Mouse (Mus musculus) right cerebral cortex, postnatal 36 days (tissue): ENCODE measurements around the gene Cfd.

Source experiments
- DNase-seq, 2 experiments: peaks; one replicate each; pipeline ENCODE4 v3.0.0; 2022; ENCODE audit warnings: low spot score in 2 of 2, mixed read lengths in 1 of 2

Gene Cfd

DNA sequence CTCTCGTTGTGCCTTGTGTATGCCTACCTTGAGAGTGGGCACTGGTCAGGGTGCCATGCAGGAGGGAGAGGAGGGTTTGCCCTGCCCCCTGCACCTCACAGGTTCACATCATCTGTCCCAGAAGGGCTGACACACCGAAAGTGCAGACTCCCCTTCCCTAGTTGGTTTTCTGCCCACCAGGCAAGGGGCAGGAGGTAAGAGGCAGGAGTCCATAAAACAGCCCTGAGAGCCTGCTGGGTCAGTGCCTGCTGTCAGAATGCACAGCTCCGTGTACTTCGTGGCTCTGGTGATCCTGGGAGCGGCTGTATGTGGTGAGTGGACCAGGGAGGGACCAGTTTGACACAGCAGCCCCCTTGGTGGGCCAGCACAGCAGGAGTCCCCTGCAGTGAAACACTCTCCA lies at the start of gene Cfd:
Cfd (plus strand) TSS at position 184 of the 400 bp plus-strand sequence.
- no peak for DNase-seq

DNA sequence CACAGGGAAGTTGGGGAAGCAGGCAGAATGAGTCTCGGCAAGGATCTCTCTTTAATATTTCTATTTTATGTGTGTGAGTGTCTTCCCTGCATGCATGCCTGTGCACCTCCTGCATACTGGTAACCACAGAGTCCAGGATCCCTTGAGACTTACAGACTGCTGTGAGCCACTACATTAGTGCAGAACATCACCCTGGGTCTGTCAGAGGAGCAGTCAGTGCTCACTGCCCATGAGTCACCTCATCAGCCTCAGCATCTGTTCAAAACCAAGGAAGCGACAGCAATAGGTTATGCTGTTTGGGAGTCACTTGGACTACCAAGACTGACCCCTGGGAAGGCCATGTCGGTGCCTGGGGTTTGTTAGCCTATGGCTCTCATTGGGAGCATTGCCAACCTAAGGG lies 48.3 kb upstream of the Cfd start:
- DNase-seq = no peak

DNA sequence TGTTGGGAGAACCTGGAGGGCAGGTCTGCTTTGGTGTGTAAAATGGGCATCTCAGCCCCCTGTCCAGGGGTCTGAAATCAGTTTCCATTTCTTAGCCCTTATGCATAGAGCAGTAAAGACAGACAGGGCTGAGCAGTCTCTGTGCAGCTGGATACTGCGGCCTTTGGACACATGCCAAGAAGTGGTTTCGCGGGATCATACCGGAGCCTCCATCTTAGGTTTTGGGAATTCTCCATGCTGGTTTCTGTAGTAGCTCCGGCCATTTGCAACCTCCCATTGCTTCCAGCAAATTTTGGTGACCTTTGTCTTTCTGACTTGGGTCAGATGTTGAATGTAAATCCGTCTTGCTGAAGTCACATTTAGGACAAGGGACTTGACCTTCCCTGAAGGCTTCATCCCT lies 47.2 kb upstream of the Cfd start:
- DNase-seq = no peak

DNA sequence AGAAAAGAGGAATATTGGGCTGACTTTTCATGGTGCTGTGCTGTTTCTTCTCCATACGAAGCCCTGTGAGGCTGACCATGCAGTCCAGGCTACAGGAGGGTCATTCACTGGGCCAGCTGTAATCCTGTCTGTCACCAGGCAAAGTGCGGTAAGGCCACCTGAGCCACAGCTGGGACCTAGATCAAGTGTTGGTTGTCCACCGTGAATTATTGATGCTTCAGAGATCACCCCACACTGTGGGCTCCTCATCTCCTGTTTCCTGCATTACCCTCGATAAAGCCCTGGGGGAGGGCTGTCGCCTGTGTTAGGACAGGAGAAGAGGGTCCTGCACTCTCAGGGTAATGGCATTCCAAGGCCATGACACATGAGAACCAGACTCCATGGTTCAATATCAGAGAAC lies 44.1 kb upstream of the Cfd start:
- DNase-seq = no peak

DNA sequence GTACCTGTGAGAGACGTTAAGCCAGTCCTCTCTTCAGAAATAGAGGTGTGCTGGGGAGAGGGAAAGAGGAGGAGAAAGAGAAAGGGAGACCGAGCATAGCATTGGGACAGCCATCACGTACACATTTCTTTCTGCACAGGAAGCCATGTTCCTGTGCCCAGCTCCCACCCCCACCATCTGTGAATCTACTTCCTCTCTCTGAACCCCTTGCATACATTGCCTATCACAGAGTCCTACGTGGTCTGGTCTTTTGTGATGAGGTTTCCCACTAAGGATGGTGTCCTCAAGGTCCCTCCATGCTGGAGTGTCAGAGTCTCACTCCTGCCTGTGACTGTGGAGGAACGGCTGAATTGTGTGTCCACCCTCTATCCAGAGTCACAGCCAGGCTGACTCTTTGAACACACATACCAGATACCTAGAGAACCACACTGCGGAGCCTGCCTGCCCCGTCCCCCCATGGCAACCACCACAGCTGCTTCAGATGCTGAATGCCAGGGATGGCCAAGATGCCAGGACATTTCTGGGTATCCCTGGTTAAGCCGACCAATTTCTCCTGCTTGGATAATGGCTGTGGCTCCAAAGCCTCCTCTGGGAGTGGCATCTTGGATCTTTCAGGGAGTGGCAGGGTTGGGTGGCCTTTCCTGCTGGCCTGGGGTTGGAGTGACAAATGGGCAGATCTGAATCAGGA lies 40.6 kb upstream of the Cfd start:
- DNase-seq = no peak

DNA sequence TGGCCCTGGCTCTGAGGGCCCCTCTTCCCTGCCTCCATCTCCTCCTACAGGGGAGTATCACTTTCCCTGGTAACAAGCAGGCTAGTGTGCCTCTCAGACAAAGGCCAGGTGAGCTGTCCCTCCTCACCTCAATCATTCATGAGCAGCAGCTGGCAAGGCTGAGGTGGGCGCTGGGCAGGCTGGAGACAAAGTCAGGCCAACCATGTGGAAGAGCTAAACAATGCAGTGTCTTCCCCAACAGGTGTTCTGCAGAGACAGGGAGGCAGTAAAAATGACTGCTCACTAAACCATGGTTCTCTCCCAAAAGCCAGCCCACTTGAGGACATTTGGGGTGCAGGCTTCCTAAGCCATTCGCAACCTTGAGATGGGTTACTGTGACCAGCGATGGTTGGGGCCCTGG lies 39.0 kb upstream of the Cfd start:
- DNase-seq = no peak

DNA sequence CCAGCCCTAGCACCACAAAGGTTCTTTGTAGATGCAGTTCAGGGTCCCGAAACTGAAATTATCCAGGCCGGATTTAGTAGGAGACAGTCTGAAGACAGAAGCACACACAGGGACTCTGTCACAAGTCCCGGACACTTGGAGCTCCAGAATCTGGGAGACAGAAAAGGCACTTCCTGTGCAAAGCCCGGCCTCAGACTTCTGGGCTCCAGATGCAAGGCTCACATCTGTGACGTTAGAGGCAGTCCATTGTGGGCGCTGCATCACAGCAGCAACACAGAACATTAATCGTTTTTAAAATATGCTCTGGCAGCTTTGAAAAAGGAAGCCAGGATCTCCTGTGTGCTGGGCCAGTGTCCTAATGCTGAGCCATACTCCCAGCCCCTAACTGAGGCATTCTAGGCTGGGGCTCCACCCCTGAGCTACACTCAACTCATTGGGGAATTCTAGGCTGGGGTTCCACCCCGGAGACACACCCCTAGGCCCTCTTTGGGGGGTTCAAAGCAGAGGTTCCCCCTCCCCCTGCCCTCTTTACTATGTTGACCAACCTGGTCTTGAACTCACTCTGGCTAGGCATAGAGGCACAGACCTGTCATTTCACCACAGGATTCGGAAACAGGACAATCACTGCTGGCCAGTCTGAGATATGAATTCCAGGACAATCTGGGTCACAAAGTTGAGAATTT lies 38.4 kb upstream of the Cfd start:
- DNase-seq = no peak

DNA sequence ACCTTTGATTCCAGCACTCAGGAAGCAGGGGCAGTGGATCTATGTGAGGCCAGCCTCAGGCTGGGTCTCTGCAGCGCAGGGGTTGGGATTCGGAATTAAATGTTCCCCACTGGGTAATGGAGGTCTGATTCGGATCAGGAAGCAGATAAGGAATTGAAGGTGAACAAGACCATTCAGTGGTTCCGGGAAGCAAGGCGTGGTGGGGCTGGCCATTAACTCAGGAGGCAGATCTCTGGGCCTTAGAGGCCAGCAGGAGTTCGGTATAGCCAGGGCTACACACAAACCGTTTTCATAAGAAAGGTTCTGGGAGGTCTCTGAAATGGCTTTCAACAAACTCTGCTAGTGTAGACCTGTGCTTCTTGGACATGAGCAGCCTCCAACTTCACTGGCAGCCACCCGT lies 37.8 kb upstream of the Cfd start:
- DNase-seq = no peak

DNA sequence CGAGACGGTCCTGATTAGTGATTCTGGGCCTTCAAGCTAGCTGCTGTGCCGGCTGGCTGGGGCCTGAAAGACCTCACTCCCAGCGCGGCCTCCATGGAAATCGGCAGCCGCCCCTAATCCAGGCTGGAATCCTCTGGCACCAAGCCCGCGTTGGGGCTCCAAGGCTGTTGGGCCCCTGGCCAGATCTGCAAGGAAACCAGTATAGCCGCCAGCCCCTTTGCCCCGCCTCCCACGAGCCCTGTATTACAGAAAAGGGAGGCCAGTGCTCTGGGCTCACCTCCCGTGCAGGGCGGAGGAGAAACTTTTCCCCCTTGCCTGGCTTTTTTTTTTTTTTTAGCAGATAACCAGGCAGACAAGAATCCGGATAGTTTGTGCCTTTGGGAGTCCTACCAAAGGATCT lies 37.3 kb upstream of the Cfd start:
- DNase-seq = peak; percentile 67 to 72

DNA sequence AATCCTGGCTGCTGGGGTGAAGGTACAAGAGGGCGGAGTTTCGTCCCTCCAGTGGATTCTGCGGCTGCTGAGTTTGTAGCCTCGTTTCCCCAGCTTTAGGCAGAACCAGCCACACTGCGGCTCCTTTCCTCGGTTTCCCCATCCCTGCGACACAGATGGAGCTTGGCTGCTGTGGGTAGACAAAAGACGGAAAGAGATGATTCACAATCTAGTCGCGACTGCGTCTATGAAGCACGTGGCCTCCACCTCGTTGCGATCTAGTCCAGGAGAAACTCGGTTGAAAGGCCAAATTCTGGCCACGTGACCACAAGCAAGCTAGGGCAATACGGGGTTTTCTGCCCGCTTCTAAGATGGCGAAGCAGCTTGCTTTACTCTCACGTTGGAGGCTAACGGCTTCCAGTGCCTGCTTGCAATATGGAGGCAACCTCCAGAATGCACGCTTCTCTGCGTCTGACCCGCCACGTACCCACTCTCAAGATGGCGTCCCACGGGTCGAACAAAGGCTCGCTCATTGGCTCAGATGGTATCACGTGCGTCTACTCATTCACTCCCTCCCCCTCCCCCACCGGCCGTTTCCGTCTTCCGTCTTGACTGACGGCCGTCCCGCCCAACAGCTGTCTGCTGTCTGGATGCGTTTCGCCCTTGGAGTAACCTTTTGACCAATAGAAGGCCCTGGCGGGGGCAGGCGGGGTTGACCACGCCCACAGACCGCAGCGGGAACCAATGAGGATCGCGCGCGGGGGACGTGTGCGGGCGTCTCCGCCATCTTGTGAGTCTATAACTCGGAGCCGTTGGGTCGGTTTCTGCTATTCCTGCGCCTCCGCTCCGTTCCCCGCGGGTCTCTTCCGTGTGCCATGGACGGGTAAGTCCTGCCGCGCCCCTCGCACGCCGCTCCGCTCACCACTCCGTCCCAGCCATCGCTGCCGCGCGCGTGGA lies 36.5 kb upstream of the Cfd start, which contains the start of gene Ptbp1:
Ptbp1 (plus strand) TSS at position 568 of the 936 bp plus-strand sequence.
- DNase-seq = peak; percentile 100

DNA sequence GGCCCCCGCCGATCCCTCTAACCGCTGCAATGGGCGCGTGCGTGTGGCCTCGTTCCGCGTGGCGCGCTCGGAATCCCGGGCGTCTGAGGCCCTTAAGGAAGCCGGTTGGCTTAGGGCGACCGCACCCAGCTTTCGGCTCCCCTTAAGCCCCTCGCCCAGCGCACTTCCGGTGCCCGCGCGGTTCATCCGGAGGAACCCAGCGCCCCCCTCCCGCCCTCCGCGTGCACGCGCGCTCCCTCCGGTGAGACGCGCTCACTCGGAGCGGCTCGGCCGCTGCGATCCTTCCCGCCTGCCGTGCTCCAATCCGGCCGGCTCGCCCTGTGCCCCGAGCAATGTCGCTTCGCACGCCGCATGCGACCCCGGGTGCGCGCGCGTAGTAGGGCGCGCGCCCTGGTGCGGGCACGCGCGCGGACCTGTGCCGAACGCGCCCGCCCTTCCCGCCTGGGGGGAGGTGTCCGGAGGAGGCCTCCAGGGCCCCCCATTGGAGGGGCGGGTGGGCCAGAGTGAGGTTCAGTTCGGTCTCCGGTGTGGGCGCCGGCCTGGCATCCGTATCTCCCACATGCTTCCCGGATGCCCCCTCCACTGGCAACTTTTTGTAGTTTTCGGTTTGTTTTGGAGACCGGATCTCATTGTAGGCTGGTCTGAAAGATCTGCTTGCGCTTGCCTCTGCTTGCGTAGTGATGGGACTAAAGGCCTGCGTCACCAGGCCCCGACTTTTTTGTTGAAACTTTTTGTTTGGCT lies 35.7 kb upstream of the Cfd start:
- no peak for DNase-seq

DNA sequence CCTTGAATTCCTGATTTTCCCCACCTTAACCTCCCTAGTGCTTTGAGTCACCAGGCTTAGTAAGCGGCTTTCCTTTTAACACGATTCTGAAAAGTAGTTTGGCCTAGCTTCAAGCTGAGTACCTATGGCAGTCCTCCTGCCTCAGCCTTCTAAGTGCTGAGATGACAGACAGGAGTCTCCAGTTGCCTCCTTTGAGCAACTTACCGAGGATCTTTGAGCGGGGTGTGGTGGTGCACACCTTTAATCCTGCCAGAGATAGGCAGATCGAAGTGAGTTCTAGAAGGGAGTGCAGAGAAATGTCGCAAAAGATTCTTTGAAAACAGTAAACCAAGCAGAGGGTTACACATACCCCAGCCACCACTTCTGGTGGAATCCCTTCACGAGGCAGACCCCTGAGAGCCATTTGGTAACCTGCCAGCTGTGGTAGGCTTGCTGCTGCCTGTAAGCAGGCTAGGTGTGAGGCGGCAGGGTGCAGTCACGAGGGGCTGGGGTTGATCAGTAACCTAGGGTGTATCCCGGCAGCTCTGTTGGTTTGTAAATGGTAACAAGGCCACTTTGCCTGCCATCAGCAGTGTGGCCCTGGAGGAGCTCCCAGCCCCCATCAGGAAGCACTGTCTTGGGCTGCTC lies 35.0 kb upstream of the Cfd start:
- DNase-seq = no peak

DNA sequence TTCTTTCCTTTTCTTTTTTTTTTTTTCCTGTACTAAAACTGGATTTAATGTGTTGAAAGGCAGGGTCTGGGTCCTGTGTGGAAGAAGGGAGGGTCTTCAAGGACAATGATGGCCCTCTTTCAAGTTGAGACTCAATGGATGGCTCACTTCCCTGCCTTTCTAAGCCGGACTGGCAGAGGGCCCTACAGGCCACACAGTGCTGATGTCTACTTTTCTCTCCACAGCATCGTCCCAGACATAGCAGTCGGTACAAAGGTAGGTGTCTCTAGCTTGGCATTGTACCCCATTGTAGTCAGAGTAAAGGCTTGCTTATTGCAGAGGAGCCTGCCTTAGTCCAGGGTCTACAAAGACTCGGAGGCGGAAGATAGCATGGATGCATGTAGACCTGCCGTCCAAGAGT lies 34.4 kb upstream of the Cfd start:
- DNase-seq = no peak

DNA sequence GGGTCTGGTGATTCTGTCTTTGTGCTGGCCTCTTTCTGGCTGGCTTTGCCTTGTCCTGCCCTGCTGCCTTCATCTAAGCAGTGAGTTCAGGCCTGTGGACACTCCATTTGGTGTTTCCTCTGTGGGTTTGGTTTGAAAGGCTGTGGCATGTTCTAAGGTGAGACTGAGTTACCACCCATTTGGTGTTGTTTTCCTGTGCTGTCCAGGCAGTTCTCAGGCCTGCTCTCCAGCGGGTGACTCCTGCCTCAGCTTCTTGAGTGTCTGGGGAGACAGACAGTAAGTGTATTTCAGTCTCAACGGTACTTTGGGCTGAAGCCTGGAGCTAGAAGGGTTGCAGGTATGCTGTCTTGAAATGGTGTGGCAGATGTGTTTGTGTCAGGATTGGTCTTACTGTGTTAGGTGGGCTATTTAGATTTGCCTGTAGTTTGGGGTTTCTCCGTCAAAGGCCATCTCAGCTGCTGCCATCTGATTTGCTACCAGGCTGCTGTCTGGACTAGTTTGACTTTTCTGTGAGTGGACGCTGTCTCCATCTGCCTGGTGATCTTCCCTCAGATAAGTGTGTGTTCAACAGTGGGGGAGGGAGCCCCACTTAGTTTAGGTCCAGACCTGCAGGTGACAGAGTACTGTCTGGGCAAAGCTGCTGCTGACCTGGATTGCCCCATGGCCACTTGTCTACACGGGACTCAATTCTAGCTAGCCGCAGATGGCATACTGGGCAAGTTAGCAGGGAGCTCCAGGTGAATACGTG lies 33.8 kb upstream of the Cfd start:
- no peak for DNase-seq

DNA sequence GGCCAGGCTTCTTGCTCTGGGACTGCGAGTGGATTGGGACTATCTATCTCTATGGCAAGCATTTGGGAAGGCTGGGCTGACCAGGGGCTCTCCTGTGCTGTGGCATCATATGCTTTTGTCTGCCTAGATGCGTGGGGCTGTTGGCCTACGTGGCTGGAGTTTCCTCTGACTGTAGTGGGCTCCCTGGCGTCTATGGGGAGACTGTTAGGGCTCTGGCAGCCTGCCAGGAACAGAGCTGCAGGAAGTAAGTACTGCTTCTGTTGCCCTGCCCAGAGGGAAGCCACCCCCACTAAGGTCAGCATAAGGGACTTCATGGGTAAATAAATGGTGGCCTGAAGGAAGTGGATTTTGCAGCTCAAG lies 33.2 kb upstream of the Cfd start:
- DNase-seq = no peak

DNA sequence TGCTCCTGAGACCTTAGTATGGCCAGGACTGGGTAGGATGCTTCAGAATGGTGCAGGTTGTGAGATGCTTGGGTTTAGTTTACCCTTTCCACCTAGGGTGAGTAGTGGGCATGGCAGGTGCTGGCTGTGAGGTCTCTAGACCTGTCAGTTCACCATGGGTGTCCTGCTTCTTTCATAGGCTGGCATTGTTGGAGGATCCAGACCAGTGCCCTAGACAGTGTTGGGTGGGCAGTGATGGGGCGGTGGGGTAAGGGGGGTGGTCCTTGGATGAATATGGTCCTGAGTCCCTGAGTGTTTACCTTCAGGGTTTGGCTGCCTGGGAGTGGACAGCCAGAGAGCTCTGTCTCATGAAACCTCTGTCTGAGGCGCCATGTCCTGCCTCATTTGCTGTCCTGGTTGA lies 32.8 kb upstream of the Cfd start:
- DNase-seq = no peak

DNA sequence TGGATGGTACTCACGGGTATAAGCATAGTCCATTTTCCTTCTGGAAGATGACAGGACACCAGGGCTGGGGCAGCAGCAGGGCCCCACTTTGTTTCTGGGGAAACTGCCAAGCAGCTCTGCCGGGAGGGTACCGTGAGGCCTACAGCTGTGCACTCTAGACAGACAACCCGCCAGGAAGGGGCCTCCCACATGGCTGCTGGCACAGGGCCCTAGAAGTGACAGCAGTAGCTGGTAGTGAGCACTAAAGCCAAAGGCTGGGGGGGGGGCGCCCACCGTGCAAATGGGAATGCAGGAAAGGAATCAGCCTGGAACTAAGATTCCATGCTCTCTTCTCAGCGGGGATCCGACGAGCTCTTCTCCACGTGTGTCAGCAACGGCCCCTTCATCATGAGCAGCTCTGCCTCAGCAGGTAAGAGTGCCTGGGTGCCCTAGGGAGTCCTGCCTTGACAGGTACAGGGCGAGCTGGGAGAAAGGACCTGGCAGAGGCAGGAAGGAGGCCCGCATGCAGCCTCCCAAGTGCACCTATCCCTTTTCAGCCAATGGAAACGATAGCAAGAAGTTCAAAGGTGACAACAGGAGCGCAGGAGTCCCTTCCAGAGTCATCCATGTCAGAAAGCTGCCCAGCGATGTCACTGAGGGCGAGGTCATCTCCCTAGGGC lies 32.1 kb upstream of the Cfd start:
- DNase-seq = peak; percentile 60 to 68

DNA sequence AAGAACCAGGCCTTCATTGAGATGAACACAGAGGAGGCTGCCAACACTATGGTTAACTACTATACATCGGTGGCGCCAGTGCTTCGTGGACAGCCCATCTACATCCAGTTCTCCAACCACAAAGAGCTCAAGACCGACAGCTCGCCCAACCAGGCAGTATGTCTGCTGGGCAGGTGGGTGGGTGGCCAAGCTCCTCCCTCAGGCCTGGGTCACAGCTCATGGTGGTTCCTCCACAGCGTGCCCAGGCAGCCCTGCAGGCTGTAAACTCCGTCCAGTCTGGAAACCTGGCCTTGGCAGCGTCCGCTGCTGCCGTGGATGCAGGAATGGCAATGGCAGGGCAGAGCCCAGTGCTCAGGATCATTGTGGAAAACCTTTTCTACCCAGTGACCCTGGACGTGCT lies 31.5 kb upstream of the Cfd start:
- DNase-seq = no peak

DNA sequence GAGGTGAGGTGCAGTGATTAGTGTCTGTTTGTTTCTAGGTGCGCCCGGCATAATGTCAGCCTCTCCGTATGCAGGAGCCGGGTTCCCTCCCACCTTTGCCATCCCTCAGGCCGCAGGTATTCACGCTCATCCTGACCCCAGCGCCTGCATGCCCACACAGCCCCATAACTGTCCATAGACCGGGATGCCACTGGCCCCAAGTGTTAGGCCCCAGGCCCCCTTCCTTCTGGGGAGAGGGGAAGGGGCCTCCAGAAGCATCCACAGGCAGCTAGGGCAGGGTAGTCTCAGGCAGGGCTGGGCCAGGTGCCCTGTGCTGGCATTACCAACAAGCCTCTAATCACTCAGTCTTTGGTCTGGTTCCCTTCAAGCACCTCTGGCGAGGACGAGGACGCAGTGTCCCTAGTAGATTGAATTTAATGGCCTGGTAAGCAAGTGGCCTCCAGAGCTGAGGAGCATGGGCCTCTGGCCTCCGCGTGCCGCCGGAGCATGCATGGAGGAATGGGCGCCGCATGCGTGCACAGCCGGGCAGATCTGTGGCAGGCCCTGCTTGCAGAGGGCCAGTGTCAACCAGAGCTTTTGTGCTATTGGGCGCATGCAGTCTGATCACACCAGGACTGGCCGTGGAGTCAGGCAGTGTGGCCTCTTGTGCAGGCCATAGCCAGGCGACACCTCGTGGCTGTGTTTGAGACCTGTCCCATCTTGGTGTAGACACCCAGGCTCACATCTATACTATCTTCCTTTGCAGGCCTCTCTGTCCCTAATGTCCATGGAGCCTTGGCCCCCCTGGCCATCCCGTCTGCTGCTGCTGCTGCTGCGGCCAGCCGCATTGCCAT lies 30.4 kb upstream of the Cfd start:
- no peak for DNase-seq
